Mouse (Mus musculus) liver, embryonic 15.5 days (tissue): ENCODE data around the gene Sec22b. TPM values are rescaled to one million over a fixed set of nuclear protein-coding genes. Genes with fewer than 3 reads are reported as not detected.

Experiments
- ATAC-seq: fragments of 200-750 bp; cut with Nextera tagmentation; 2 replicates; pipeline ENCODE4 v1.8.0; 2017; ENCODE audit warnings: moderate number of reproducible peaks, mild to moderate bottlenecking, moderate library complexity; ENCODE audit not compliant: insufficient read depth
- H3K27ac ChIP-seq: fragments of 300-500 bp; sonication (generic); replicated peaks from 2 replicates; pipeline ENCODE4 v1.5.1; 2015; ENCODE audit warnings: mild to moderate bottlenecking, inconsistent platforms
- H3K27me3 ChIP-seq: fragments of 300-500 bp; sonication (generic); 2 replicates; pipeline ENCODE4 v1.6.1; 2015; ENCODE audit warnings: mild to moderate bottlenecking, inconsistent platforms
- H3K36me3 ChIP-seq: fragments of 300-500 bp; sonication (generic); replicated peaks from 2 replicates; pipeline ENCODE4 v1.6.1; 2015; ENCODE audit warnings: moderate library complexity, mild to moderate bottlenecking, inconsistent platforms
- H3K4me1 ChIP-seq: fragments of 300-500 bp; sonication (generic); replicated peaks from 2 replicates; pipeline ENCODE4 v1.6.1; 2015; ENCODE audit warnings: inconsistent platforms
- H3K4me2 ChIP-seq: fragments of 300-500 bp; sonication (generic); 2 replicates; pipeline ENCODE4 v1.6.1; 2015; ENCODE audit warnings: moderate library complexity, mild to moderate bottlenecking, inconsistent platforms
- H3K4me3 ChIP-seq: fragments of 300-500 bp; sonication (generic); replicated peaks from 2 replicates; pipeline ENCODE4 v1.5.1; 2015; ENCODE audit warnings: mild to moderate bottlenecking, inconsistent platforms
- H3K9ac ChIP-seq: fragments of 300-500 bp; sonication (generic); 2 replicates; pipeline ENCODE4 v1.6.1; 2015; ENCODE audit warnings: moderate library complexity, mild to moderate bottlenecking, inconsistent platforms
- H3K9me3 ChIP-seq: fragments of 300-500 bp; sonication (generic); replicated peaks from 2 replicates; pipeline ENCODE4 v1.6.1; 2016; ENCODE audit warnings: inconsistent platforms
- WGBS: fragments of 180-500 bp; shearing (Covaris S2); methylation state at CpG from one replicate; pipeline ENCODE4 v1.1.7; 2015; ENCODE audit warnings: mixed read lengths; ENCODE audit not compliant: insufficient replicate concordance; 5-methylcytosine and 5-hydroxymethylcytosine counted together
- polyA plus RNA-seq: library from polyadenylated mRNA; unstranded; fragments of >200 nt; fragmentation: Nextera tagmentation; extraction: Ambion mirVana; gene quantifications from 2 replicates; pipeline ENCODE4 v1.2.1, GENCODE M21; 2015

Sec22b gene
- 57.9 and 61.2 TPM in 2 replicates for polyA plus RNA-seq

DNA sequence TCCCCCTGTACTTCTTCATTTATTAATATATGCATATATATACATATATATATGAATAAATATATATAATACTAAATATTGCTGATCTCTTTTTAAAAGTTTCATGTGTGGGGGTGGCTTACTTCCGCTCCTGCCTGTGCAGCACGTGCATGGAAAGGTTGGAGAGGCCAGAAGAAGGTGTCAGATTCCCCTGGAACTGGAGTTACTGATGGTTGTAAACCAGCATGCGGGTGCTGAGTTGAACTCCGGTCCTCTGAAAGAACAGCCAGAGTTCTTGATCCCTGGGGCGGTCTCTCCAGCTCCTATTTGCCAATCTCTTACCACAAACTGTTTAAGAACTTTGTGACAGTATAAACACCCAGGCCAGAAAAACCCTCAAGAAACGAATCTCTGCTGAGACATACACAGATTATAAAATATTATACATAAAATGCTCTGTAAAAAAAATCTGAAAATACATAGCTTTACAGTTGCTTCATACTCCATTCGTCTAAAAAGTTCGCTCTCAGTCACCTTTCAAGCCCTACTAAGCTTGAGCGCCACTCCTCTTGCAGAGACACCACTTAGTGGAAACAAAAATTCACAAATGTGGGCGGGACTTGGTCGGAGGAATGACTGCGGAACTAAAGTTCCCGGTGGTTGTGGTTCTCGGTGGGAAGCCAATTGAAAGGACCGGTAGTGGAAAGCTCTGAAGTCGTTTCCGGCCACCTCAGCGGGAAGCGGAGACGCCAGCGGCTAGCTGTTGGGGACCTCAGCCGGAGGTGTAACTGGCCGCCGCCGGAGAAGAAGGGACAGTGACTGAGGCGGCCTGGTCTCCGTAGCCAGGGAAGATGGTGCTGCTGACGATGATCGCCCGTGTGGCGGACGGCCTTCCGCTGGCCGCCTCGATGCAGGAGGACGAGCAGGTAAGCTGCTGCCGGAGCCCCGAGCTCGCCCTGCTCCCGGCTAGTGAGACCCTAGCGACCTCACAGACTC is at the start of gene Sec22b:
Gene Sec22b (plus strand): TSS at position 675 of the 975 bp plus-strand sequence.
- no peaks in the 10 kb centered on the region for H3K27me3 ChIP-seq
- peaks cover 18% of the 10 kb centered on the region for H3K4me1 ChIP-seq
- H3K36me3 ChIP-seq = no peaks in the 10 kb centered on the region
- whole genome bisulfite sequencing = 4% methylated on average over 41 of the region's 41 CpGs
- ATAC-seq = peak; percentile 76
- peak within 1 kb of the TSS; percentile 59; the same call in 1 of the 2 replicates for H3K27ac ChIP-seq
- H3K9me3 ChIP-seq = no peaks in the 10 kb centered on the region
- H3K4me3 ChIP-seq = peak within 1 kb of the TSS; percentile 90
- peak within 1 kb of the TSS; percentile 94 for H3K9ac ChIP-seq
- peak within 1 kb of the TSS; percentile 71 for H3K4me2 ChIP-seq

DNA sequence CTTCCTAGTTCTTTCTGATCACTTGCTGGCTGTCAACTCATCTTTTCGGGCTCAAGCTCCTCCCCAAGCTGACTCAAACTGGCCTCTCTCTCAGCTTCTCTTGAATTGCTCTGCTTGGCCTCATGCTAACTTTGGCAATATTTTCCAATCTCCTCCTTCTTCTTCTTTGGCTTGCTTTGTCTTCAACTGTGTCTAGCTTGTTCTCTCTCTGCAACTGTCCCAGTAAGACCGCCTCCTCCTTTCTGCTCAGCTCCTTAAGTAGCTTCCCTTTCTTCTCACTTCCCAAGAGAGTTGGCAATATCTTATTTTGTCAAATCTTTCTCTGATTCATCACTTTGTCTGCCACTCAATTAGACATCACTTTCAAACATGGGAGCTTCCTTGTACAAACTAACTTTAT is 49.2 kb upstream of the Sec22b start:
- Histone ChIP-seq H3K9ac (no peak overlapping the region), H3K9me3 (no peaks in the 10 kb centered on the region), H3K27ac (no peak overlapping the region), H3K36me3 (no peaks in the 10 kb centered on the region), H3K4me3 (no peak overlapping the region), H3K27me3 (no peaks in the 10 kb centered on the region), H3K4me2 (no peak overlapping the region), H3K4me1 (no peaks in the 10 kb centered on the region)
- WGBS = 62% methylated on average over 2 of the region's 2 CpGs
- no peak for ATAC-seq

DNA sequence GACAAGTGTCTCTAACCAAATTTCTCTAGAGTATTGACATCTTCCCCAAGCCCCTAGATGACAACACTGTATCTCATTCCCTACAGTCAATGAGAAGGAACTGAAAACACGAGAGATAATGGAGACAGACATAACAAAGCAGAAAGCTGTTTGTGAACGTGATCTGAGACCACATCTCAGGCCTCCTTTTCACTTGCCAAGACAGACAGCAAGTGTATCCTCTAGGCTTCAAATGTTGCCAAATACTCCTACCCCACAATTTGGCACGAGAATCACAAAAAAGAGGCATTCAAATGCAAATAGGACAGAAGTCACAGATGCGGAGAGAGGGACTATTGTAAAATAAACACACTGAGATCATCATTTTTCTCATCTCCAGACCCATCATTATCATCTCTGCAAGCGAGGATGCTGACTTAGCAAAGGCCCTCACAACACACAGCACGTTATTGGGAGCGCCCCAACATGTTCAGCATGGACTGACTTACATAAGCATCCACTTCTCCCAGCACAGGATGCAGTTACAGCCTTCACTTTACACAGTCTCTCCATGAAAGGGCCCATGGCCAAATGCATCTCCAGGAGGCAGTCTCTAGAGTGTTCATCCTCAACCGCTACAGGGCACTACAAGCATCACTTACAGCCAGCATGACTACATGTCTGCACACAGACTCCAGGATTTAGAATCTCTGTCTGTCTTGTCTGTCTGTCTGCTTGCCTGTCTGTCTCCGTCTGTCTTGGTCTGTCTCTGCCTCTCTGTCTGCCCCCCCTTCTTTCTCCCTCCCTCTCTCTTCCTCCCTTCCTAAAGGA is 46.2 kb upstream of the Sec22b start:
- Histone ChIP-seq H3K27ac (no peak overlapping the region), H3K27me3 (no peaks in the 10 kb centered on the region), H3K9ac (no peak overlapping the region), H3K4me1 (no peaks in the 10 kb centered on the region), H3K36me3 (no peaks in the 10 kb centered on the region), H3K9me3 (no peaks in the 10 kb centered on the region), H3K4me2 (no peak overlapping the region), H3K4me3 (no peak overlapping the region)
- WGBS = 54% methylated on average over 9 of the region's 9 CpGs
- ATAC-seq = no peak

DNA sequence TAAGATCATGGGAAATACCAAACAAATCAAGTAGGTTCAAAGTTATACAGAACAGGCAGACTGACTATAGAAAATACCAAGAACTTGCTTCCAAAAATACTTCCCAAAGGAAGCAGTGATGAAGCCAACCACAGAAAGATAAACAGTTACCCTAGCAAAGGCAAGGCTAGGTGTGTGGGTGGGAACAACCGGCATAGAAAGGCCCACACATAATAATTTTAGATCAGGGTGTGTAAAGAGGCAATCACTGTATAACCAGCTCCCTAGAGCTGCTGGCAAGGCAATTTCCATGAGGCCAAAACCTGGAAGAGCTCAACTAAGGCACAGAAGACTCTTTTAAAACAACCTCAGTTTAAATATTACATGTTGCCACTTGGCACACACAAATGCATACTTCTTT is 41.6 kb upstream of the Sec22b start:
- H3K9ac ChIP-seq = no peak overlapping the region
- no peak overlapping the region for H3K4me3 ChIP-seq
- ATAC-seq = no peak
- no peaks in the 10 kb centered on the region for H3K4me1 ChIP-seq
- WGBS = 51% methylated on average over 1 of the region's 1 CpGs
- no peaks in the 10 kb centered on the region for H3K27me3 ChIP-seq
- H3K27ac ChIP-seq = no peak overlapping the region
- H3K9me3 ChIP-seq = no peaks in the 10 kb centered on the region
- no peaks in the 10 kb centered on the region for H3K36me3 ChIP-seq
- H3K4me2 ChIP-seq = no peak overlapping the region

DNA sequence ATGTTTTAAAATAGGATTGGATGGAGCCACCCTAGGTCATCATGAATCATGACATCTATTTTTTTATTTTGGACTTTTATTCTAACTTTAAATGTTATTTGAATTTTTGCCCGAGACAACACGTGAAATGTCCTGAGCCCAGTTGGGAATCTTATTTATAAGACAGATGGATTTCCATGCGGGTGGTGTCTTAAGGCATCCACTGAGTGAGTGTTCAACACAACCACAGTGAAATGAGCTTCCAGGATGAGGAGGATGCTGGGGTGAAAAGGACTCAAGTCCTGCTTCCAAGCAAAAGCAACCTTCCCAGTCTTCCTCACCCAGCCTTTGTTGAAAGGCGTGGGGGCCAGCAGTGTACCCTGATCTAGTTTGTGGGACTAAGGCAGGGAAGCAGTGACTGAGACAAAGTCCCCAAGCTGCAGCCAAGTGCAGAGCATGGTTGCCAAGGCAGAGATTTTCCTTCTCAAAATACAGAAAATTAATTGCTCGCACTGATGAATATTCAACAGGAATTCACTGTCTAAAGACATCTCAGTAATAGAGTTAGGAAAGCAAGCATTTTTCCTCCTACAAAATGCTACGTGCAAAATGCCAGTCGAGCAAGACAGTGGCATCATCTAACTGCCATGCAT is 40.1 kb upstream of the Sec22b start:
- Histone ChIP-seq H3K4me1 (no peaks in the 10 kb centered on the region), H3K4me2 (no peak overlapping the region), H3K9me3 (no peaks in the 10 kb centered on the region), H3K27me3 (no peaks in the 10 kb centered on the region), H3K9ac (no peak overlapping the region), H3K4me3 (no peak overlapping the region), H3K27ac (no peak overlapping the region), H3K36me3 (no peaks in the 10 kb centered on the region)
- 61% methylated on average over 7 of the region's 7 CpGs for WGBS
- no peak for ATAC-seq

DNA sequence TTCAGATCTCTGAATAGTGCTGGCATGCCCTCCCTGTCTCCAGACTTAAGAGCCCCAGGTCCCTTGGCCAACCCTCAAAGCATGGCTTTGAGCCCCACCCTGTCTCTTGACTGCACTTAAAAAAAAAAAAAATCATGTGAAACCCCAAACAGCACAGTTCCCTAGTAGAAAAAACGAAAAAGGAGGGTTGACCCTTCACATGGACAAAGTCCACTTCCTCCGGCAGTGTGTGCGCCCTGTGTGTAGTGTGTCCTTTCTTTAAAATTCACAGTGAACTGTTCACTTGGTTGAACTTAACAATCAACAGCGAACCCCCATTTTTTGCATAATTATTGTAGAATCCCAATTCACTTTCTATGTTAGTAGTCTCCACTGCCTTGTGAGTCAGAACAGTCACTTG is 34.3 kb upstream of the Sec22b start:
- no peak for ATAC-seq
- 0 out of 2 replicates have a peak overlapping the region, but pooled peaks have one; percentile 24 for H3K27ac ChIP-seq
- H3K4me3 ChIP-seq = peak overlapping the region; percentile 54
- H3K9me3 ChIP-seq = no peaks in the 10 kb centered on the region
- WGBS = 46% methylated on average over 4 of the region's 4 CpGs
- no peak overlapping the region; the same call in 1 of the 2 replicates for H3K9ac ChIP-seq
- peaks cover 37% of the 10 kb centered on the region for H3K27me3 ChIP-seq
- peak overlapping the region; percentile 63 for H3K4me2 ChIP-seq
- peaks cover 13% of the 10 kb centered on the region; the same call in 1 of the 2 replicates for H3K4me1 ChIP-seq
- no peaks in the 10 kb centered on the region for H3K36me3 ChIP-seq

DNA sequence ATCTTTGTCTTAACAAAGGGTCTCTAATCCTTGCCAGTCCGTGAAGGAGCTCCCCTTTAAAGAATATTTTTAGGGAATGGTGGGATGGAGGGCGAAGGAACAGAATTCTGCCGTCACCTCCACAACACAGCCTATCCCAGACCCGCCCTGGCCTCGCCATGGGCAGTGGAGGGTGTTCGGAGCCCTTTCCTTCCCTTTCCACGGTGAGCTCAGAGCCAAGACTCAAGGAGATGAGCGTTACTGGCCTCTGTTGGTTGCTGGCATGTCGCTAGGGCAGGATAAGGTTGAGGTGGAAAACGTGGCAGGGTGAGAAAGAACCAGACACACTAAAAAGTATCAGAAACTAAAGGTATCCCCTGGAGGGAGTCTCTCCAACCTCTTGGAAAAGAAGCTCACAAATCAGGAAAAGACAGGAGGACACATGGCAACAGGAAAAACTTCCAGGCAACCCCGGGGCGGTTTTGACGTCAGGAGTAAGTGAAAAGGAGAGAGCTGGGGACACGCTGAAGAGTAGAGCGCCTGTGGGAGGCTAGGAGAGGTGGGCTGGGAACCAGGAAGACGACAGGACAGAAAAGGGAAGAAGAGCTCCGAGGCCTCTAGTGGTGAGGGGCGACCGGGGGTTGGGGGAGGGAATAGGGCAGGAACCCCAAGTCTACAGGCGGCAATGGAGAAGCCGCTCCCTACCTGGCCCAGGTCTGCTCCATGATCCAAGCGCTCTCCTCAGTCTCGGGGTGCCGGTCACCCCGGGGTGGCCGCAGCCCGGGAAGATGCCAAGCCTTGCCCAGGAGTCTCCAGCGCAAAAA is 33.6 kb upstream of the Sec22b start:
- Histone ChIP-seq H3K9ac (peak overlapping the region; percentile 46; the same call in 1 of the 2 replicates), H3K4me1 (peaks cover 13% of the 10 kb centered on the region; the same call in 1 of the 2 replicates), H3K27me3 (peaks cover 37% of the 10 kb centered on the region), H3K4me2 (peak overlapping the region; percentile 63), H3K36me3 (no peaks in the 10 kb centered on the region), H3K27ac (0 out of 2 replicates have a peak overlapping the region, but pooled peaks have one; percentile 24), H3K9me3 (no peaks in the 10 kb centered on the region), H3K4me3 (peak overlapping the region; percentile 54)
- ATAC-seq = peak; percentile 37; the same call in 1 of the 2 replicates
- WGBS = 5% methylated on average over 28 of the region's 28 CpGs

DNA sequence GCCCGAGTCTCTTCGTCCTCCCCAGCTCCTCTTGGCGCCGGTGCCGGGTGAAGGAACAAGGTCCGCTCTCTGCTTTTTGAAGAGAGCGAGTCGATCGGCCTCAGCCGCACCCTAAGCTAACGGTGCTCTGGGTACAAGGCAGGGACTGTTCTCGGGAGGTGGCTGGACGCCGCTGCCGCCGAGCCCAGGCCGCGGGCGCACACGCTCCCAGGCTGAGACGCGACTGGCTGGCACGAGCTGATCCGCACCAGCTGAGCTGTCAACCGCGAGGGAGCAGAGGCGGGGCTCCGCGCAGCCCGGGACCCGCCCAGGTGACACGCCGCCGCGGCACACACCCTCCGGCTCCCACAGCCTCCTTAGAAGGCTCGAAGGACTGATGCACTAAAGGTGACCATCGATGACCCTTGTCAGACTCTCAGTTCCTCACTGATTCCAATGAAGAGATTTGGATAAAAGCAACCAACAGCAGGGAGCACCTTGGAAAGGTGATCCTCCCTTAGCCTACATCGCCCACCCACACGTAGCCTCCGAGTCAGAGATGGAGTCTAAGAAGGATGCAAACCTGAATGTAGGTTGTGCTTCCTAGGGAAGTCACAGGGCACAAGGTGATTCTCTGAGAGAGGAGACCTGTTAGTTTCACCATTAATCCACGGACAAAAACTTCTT is 32.8 kb upstream of the Sec22b start:
- Histone ChIP-seq H3K4me3 (peak overlapping the region; percentile 54), H3K4me1 (peaks cover 13% of the 10 kb centered on the region; the same call in 1 of the 2 replicates), H3K36me3 (no peaks in the 10 kb centered on the region), H3K27ac (no peak overlapping the region), H3K9me3 (no peaks in the 10 kb centered on the region), H3K9ac (peak overlapping the region; percentile 46; the same call in 1 of the 2 replicates), H3K27me3 (peaks cover 37% of the 10 kb centered on the region), H3K4me2 (peak overlapping the region; percentile 63)
- peak; percentile 78 for ATAC-seq
- WGBS = 4% methylated on average over 42 of the region's 42 CpGs

DNA sequence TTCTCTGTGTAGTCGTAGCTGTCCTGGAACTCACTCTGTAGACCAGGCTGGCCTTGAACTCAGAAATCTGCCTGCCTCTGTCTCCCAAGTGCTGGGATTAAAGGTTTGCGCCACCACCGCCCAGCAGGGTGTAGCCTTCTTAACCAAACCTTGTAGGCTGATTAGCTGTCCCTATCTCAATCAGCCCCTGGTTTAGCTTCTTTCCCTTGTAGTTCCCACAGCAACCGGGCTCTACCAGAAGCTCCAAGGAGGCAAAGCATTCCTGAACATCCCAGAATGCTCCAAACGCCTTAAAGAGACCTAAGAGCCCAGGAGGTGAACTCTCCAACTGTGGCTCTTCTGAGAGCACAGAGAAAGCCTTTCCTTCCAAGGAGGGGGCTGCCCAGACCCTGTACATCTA is 32.3 kb upstream of the Sec22b start:
- no peaks in the 10 kb centered on the region for H3K36me3 ChIP-seq
- no peak overlapping the region for H3K9ac ChIP-seq
- H3K9me3 ChIP-seq = no peaks in the 10 kb centered on the region
- 39% methylated on average over 5 of the region's 5 CpGs for WGBS
- no peak overlapping the region for H3K4me2 ChIP-seq
- no peak for ATAC-seq
- peaks cover 37% of the 10 kb centered on the region for H3K27me3 ChIP-seq
- no peak overlapping the region for H3K27ac ChIP-seq
- H3K4me1 ChIP-seq = peaks cover 13% of the 10 kb centered on the region; the same call in 1 of the 2 replicates
- no peak overlapping the region for H3K4me3 ChIP-seq
